Mouse (Mus musculus): Measurements from ENCODE around the gene 1700017N19Rik. TPM values are rescaled to one million over a fixed set of nuclear protein-coding genes. Genes with fewer than 3 reads are reported as not detected.
"Not testable (repeated sequence)": the region's sequence is repeated elsewhere in the genome, so short reads cannot be mapped to it uniquely, and the experiment has no call there.

The 1700017N19Rik gene
- total RNA-seq (2021) = not detected
- long read RNA-seq, experiment 1 = 0 reads
- long read RNA-seq, experiment 2 = 0 reads

DNA sequence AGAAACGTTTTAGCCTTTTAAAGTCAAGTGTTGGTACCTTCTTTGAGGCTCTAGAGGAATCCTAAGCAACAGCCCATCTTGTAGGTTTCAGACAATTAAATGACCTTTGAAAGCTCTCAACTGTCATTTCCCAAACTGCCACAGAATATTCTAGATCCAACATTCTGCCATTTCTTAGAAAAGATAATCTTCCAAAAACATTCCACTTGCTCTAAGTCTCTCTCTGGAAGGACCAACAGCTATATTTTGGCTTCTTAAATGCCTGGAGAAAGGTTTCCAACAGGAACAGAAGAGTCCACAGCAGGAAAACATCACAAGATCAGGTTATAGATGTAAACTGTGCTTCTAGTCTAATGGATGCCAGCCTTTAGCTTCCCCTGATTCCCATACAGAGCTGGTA, at the start of gene 1700017N19Rik, which contains the start of gene 4930430F08Rik:
Gene 1700017N19Rik (plus strand): TSS at position 162 of the 400 bp plus-strand sequence.
Gene 4930430F08Rik (minus strand): TSS at position 101 of the 400 bp plus-strand sequence.
- intact Hi-C loops (cut with DNase I) = no loop called here
- DNase-seq = no peak

- intact Hi-C loops (cut with DNase I) = no loop called here
- no peak for DNase-seq
Measured at GRCm38 (mm10) chr10:100556566-100557175, 33.6 kb upstream of the 1700017N19Rik start.

GRCm38 (mm10) chr10:100560194-100560883, 29.9 kb upstream of the 1700017N19Rik start:
- DNase-seq; intact Hi-C loops (cut with DNase I): not testable (repeated sequence)

DNA sequence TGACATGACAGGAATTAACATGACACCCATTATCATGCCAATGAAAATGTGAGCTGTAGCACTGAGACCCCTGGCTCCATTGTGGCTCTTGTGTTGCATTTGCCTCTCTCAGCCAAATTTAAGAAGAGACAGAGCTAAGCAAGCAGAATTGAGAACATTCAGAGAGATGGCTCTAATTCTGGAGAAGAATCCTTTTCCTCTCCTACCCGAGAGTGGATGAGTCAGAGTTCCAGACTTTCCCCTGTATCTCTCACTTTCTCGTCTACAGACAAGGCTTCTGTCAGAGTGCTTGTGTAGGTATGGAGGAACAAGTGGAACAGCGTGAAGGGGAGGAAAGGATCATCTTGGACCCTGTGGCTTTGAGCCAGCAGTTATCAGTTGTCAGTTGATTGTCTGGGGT, 26.2 kb upstream of the 1700017N19Rik start:
- DNase-seq = no peak
- intact Hi-C loops (cut with DNase I) = no loop called here

DNA sequence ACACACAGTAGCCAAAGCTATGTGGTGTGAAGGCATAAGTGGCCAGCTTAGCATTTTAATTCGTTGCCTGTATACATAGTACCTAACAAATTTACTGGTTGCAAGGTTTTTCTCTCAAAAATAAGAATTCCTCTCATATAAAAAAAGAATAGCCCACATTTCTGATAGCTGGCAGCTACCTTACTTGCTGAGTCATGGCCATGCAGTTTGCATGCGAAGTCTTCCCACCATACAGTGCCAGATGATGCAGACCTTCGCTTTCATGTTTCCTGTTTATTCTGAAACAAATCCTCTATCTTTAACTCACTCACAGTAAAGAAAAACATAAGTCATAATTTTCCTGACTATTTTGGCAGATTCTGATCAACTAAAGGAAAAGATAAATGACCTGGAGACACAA, 18.6 kb upstream of the 1700017N19Rik start:
- DNase-seq = no peak
- intact Hi-C loops (cut with DNase I) = no loop called here

GRCm38 (mm10) chr10:100574505-100575149, 15.7 kb upstream of the 1700017N19Rik start:
- intact Hi-C loops (cut with DNase I) = no loop called here
- no peak for DNase-seq

DNA sequence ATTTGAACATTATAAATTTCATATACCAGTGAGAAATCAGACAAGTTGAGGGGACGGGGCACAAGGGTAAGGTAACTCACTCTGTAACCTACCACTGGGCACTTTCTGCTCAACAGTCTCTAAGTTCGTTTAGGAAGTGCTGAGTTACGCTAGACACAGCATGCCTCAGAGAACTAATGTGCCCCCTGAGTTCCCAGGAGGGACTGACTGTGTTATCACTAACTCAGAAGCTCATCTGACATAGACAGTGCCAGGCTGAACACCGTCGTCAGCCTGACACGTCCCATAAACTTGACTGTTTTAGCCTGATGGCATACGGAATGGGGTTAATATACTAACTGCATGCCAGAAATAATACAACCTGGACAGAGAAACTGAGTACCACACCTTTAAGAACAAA, 15.0 kb upstream of the 1700017N19Rik start:
- DNase-seq = no peak
- intact Hi-C loops (cut with DNase I) = no loop called here

GRCm38 (mm10) chr10:100584178-100584577, 6.1 kb upstream of the 1700017N19Rik start:
- intact Hi-C loops (cut with DNase I) = no loop called here
- DNase-seq = no peak

DNA sequence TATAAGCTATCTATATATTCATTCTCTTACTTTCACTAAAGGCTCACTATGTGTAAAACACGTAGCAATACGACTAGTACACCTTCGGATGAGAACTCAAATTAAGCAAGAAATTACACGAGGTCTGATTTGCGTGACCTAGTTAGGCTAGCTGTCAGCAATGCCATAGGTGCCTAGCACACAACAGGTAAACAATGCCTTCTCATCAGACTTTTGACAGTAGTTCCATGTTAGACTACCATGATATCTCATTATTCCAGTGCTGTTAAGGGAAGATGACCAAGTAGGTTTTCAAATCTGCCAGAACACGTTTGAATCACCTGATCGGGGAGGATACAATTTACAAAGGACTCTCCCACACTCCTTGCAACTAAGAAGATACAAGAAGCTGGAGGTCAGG, 1.8 kb upstream of the 1700017N19Rik start:
- no peak for DNase-seq
- intact Hi-C loops (cut with DNase I) = no loop called here

GRCm38 (mm10) chr10:100588932-100589388, 1.3 kb upstream of the 1700017N19Rik start:
- DNase-seq = peak; percentile 88 to 93
- intact Hi-C loops (cut with DNase I) = no loop called here

DNA sequence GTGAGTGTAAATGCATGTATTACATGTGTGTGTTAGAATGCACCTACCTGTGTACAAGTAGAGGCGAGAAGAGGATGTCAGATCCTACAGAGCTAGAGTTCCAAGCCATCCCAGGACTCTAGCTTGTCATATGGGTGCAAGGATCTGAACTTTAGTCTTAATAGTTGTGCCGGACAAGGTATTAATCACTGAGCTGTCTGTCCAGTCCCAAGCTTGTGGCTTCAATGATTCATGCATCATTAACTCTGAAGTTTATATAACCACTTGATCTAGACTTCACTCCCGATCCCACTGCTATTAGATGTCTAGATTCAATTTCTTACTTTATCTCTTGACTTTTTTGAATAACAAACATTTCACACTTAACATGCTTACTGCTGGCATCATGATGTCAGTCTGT, 8.1 kb downstream of the 1700017N19Rik start:
- intact Hi-C loops (cut with DNase I) = no loop called here

DNA sequence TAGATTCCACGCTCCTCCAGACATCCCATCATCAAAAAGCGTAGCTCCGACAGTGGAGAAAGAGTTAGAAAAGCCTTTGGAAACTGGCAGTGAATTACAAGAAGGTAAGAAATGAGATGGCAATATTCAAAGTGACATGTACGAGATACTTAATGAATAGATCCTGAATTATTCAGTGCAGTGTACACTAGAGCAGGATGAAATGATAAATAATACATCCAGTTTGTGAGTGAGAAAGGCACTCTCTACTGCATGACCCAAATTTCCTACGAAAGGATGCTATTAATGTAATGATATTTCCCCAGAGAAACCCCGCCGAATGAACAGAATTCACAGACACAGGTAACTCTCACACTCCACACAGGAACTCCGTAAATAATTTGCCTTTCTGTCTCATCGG, 13.2 kb downstream of the 1700017N19Rik start:
- intact Hi-C loops (cut with DNase I) = no loop called here
- no peak for DNase-seq

More for the DNA sequence above, 8.1 kb downstream of the 1700017N19Rik start:
- DNase-seq = no peak

- DNase-seq = no peak
- intact Hi-C loops (cut with DNase I) = no loop called here
Measured at GRCm38 (mm10) chr10:100604254-100604653, 14.0 kb downstream of the 1700017N19Rik start.

GRCm38 (mm10) chr10:100617233-100617903, 27.1 kb downstream of the 1700017N19Rik start:
- intact Hi-C loops (cut with DNase I) = no loop called here

GRCm38 (mm10) chr10:100619474-100619873, 29.2 kb downstream of the 1700017N19Rik start:
- intact Hi-C loops (cut with DNase I) = no loop called here
- no peak for DNase-seq

More at GRCm38 (mm10) chr10:100617233-100617903, 27.1 kb downstream of the 1700017N19Rik start:
- DNase-seq = no peak

- intact Hi-C loops (cut with DNase I) = no loop called here
Measured at GRCm38 (mm10) chr10:100620040-100620439, 29.8 kb downstream of the 1700017N19Rik start.

GRCm38 (mm10) chr10:100622494-100622893, 32.2 kb downstream of the 1700017N19Rik start:
- intact Hi-C loops (cut with DNase I) = no loop called here
- no peak for DNase-seq

More at GRCm38 (mm10) chr10:100620040-100620439, 29.8 kb downstream of the 1700017N19Rik start:
- no peak for DNase-seq

- intact Hi-C loops (cut with DNase I) = loop anchor here (10.0 kb wide), 1 partner anchor 1815 kb away; no protein-coding TSS in a partner anchor
- peak; percentile 35 to 52 for DNase-seq
Measured at GRCm38 (mm10) chr10:100629762-100630438, 39.6 kb downstream of the 1700017N19Rik start.

GRCm38 (mm10) chr10:100642887-100643286, 52.6 kb downstream of the 1700017N19Rik start:
- DNase-seq = no peak
- intact Hi-C loops (cut with DNase I) = no loop called here

All from heart, postnatal 14 days (tissue).